15 mouse cellular contexts compared by ENCODE assay signal in the genomic region with DNA sequence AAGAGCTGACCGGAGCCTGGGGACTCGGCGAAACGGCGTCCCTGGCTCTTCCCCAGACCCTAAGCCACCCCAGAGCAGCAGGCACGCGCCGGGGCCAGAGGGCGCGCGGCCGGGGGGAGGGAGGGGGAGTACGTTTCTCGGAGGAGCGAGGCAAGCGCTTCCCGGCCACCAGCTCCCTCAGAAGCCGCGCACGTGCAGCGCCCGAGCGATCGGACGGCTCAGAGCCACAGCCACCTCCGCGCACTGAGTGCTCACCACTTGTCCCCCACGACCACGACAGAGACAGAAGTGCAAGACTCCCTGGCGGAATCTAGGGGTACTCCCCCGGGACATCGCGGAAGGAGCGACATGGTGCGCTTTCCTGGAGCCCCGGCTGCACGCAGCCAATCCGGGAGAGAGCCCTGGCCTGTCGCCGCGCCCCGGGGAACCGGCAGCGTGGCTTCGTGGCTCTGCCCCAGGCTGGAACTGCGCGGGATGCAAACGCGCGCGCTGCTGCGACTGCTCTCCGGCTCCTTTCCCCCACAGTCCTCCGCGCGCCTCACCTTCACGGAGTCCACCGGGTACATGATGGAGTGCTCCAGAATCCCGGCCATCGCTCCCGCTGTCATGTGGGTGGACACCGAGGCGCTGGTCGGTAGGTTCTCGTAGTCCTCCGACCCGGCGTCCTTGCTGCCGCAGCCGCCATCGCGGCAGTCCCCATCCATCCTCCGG. TPM values are rescaled to one million over a fixed set of nuclear protein-coding genes. Genes with fewer than 3 reads are reported as not detected.
DNase-seq lines count a peak whose midpoint lies in the region; ATAC-seq and TF ChIP-seq lines count a peak whose summit lies in the region.
"Not testable (repeated sequence)": the region's sequence is repeated elsewhere in the genome, so short reads cannot be mapped to it uniquely, and the experiment has no call there.
"Had no signal": no experiment of that assay in that cellular context is flagged by ENCODE, and none has a peak within 500 bp of the region (broad histone marks: within the 10 kb centered on the region; RNA-seq: fewer than 3 reads in every experiment).

No protein-coding gene starts in this region.

- DNase-seq in hindbrain, postnatal 0 days (ENCODE audit: low spot score); limb, embryonic 11.5 days (ENCODE audit: low spot score); stomach, postnatal 0 days (ENCODE audit: low spot score): not testable (repeated sequence)

- TF ChIP-seq EP300 in stomach, postnatal 0 days (optimal IDR thresholded peaks at IDR 0.05), result not testable (repeated sequence)

- not testable (repeated sequence) for H3K27ac ChIP-seq in forebrain, embryonic 13.5 days; heart, embryonic 14.5 days (replicated peaks in 1 of 2; ENCODE audit: control insufficient read depth in 1 of 2, insufficient read depth in 1 of 2, low read depth in 2 of 2, low read length in 2 of 2); hindbrain, postnatal 0 days; limb, embryonic 11.5 days (replicated peaks; ENCODE audit: low read depth, low read length); lung, embryonic 16.5 days (ENCODE audit: low read length); midbrain, embryonic 16.5 days (ENCODE audit: low read length); stomach, postnatal 0 days (replicated peaks)

- not testable (repeated sequence) for H3K4me2 ChIP-seq in forebrain, embryonic 13.5 days; heart, embryonic 14.5 days (ENCODE audit: low read length); hindbrain, postnatal 0 days (ENCODE audit: low read depth, low read length); limb, embryonic 11.5 days (ENCODE audit: low read depth, severe bottlenecking); lung, embryonic 16.5 days (ENCODE audit: low read depth, low read length); midbrain, embryonic 16.5 days (ENCODE audit: low read length); stomach, postnatal 0 days (replicated peaks; ENCODE audit: low read depth)

- not testable (repeated sequence) for H3K4me1 ChIP-seq in forebrain, embryonic 13.5 days; heart, embryonic 14.5 days (ENCODE audit: control insufficient read depth in 2 of 2, insufficient read depth in 2 of 2, low read length in 2 of 2); hindbrain, postnatal 0 days (ENCODE audit: insufficient read depth, low read length); limb, embryonic 11.5 days (ENCODE audit: control insufficient read depth, insufficient read depth, low read length); lung, embryonic 16.5 days (replicated peaks; ENCODE audit: control insufficient read depth, insufficient read depth, low read length); midbrain, embryonic 16.5 days (ENCODE audit: control insufficient read depth, insufficient read depth, low read length); stomach, postnatal 0 days (replicated peaks; ENCODE audit: control insufficient read depth, insufficient read depth)

- not testable (repeated sequence) for H3K9ac ChIP-seq in forebrain, embryonic 13.5 days; heart, embryonic 14.5 days (ENCODE audit: low read length); hindbrain, postnatal 0 days (replicated peaks; ENCODE audit: low read length); limb, embryonic 11.5 days (ENCODE audit: low read length); lung, embryonic 16.5 days (ENCODE audit: low read length); midbrain, embryonic 16.5 days (ENCODE audit: low read depth, low read length); stomach, postnatal 0 days (ENCODE audit: low read length)

- H3K4me3 ChIP-seq in forebrain, embryonic 13.5 days; heart, embryonic 14.5 days (ENCODE audit: control insufficient read depth in 1 of 2, insufficient read depth in 1 of 2, low read depth in 1 of 2, low read length in 2 of 2); hindbrain, postnatal 0 days (ENCODE audit: low read length); limb, embryonic 11.5 days (ENCODE audit: low read depth, low read length); lung, embryonic 16.5 days (ENCODE audit: low read length); midbrain, embryonic 16.5 days (ENCODE audit: low read depth, low read length); stomach, postnatal 0 days (ENCODE audit: low read depth, low read length): not testable (repeated sequence)

- whole genome bisulfite sequencing in forebrain, embryonic 13.5 days, result no CpG with 5 or more reads among the region's 73 CpGs
- no CpG with 5 or more reads among the region's 73 CpGs for WGBS in heart, embryonic 14.5 days
- WGBS in hindbrain, postnatal 0 days, result no CpG with 5 or more reads among the region's 73 CpGs
- WGBS in limb, embryonic 11.5 days, result no CpG with 5 or more reads among the region's 73 CpGs
- WGBS in lung, embryonic 16.5 days, result no CpG with 5 or more reads among the region's 73 CpGs
- WGBS in midbrain, embryonic 16.5 days, result no CpG with 5 or more reads among the region's 73 CpGs
- WGBS in stomach, postnatal 0 days, result no CpG with 5 or more reads among the region's 73 CpGs

- H3K36me3 ChIP-seq in forebrain, embryonic 13.5 days (ENCODE audit: poor library complexity, severe bottlenecking); heart, embryonic 14.5 days (ENCODE audit: control insufficient read depth, insufficient read depth, low read length); hindbrain, postnatal 0 days (ENCODE audit: insufficient read depth, low read length); limb, embryonic 11.5 days (ENCODE audit: control insufficient read depth, insufficient read depth, low read length); lung, embryonic 16.5 days (ENCODE audit: control insufficient read depth, insufficient read depth, low read length); midbrain, embryonic 16.5 days (ENCODE audit: control insufficient read depth, insufficient read depth, low read length); stomach, postnatal 0 days (ENCODE audit: control insufficient read depth, insufficient read depth, low read length): not testable (repeated sequence)

- not testable (repeated sequence) for TF ChIP-seq CTCF in hindbrain, postnatal 0 days (IDR thresholded peaks at IDR 0.05; ENCODE audit: low read depth); stomach, postnatal 0 days (IDR thresholded peaks at IDR 0.05; ENCODE audit: low read depth)

- peak; percentile 55 for ATAC-seq in activated CD4-positive, CD25-positive, alpha-beta regulatory T cell, adult 4 months
- peak; percentile 71 for ATAC-seq in forebrain, embryonic 13.5 days
- ATAC-seq in heart, embryonic 14.5 days (ENCODE audit: insufficient number of reproducible peaks, insufficient read depth, low FRiP score, low read depth), result peak; percentile 41
- peak; percentile 68; the same call in 1 of the 2 replicates for ATAC-seq in hindbrain, postnatal 0 days
- peak; percentile 64 for ATAC-seq in limb, embryonic 11.5 days (ENCODE audit: insufficient number of reproducible peaks, low FRiP score, low TSS enrichment, low read depth)
- peak; percentile 55 for ATAC-seq in lung, embryonic 16.5 days (ENCODE audit: low read depth)
- ATAC-seq in midbrain, embryonic 16.5 days, result peak; percentile 88
- peak; percentile 46 for ATAC-seq in stomach, postnatal 0 days (ENCODE audit: low FRiP score, low TSS enrichment)

- not testable (repeated sequence) for H3K27me3 ChIP-seq in forebrain, embryonic 13.5 days; heart, embryonic 14.5 days (ENCODE audit: control insufficient read depth, insufficient read depth, low read length); hindbrain, postnatal 0 days (ENCODE audit: insufficient read depth, low read length); limb, embryonic 11.5 days (ENCODE audit: control insufficient read depth, insufficient read depth, low read length); lung, embryonic 16.5 days (ENCODE audit: control insufficient read depth, insufficient read depth, low read depth, low read length); midbrain, embryonic 16.5 days (ENCODE audit: control insufficient read depth, insufficient read depth, low read depth, low read length); stomach, postnatal 0 days (ENCODE audit: control insufficient read depth, insufficient read depth, low read length)

- H3K9me3 ChIP-seq in forebrain, embryonic 13.5 days (replicated peaks); heart, embryonic 14.5 days (ENCODE audit: control insufficient read depth, low read length); hindbrain, postnatal 0 days (ENCODE audit: low read length); limb, embryonic 11.5 days (ENCODE audit: control insufficient read depth, low read length); lung, embryonic 16.5 days (ENCODE audit: control insufficient read depth, low read length); midbrain, embryonic 16.5 days (replicated peaks; ENCODE audit: control insufficient read depth, low read length, poor library complexity, severe bottlenecking); stomach, postnatal 0 days (ENCODE audit: control insufficient read depth, low read length): not testable (repeated sequence)

RNA-seq across cellular contexts. Expression of a gene that starts 0.6 kb away (rescaled TPM):
- not detected for polyA plus RNA-seq in activated CD4-positive, CD25-positive, alpha-beta regulatory T cell, adult 4 months (2017; shearing (Covaris generic))
- polyA plus RNA-seq in forebrain, embryonic 13.5 days (2015; fragmentation: Nextera tagmentation; extraction: Ambion mirVana), result not detected in 2 replicates
- polyA plus RNA-seq in heart, embryonic 14.5 days (2014; fragmentation: Nextera tagmentation; extraction: Ambion mirVana), result not detected in 2 replicates
- not detected in 2 replicates for total RNA-seq in hindbrain, postnatal 0 days (2014; rRNA removed)
- polyA plus RNA-seq in hindbrain, postnatal 0 days (2015; fragmentation: Nextera tagmentation; extraction: Ambion mirVana), result not detected in 2 replicates
- not detected in 2 replicates for polyA plus RNA-seq in limb, embryonic 11.5 days (2014; fragmentation: Nextera tagmentation; extraction: Ambion mirVana)
- not detected in 2 replicates for polyA plus RNA-seq in lung, embryonic 16.5 days (2015; fragmentation: Nextera tagmentation; extraction: Ambion mirVana)
- polyA plus RNA-seq in midbrain, embryonic 16.5 days (2015; fragmentation: Nextera tagmentation; extraction: Ambion mirVana), result not detected in 2 replicates
- polyA plus RNA-seq in stomach, postnatal 0 days (2015; fragmentation: Nextera tagmentation; extraction: Ambion mirVana), result not detected in 2 replicates
- polyA plus RNA-seq: brain, embryonic 14.5 days; cerebellum, adult 2 months; liver, embryonic 13.5 days had no signal

RNA-seq across cellular contexts. Expression of a gene that starts 9.8 kb away (rescaled TPM):
- polyA plus RNA-seq in activated CD4-positive, CD25-positive, alpha-beta regulatory T cell, adult 4 months (2017; shearing (Covaris generic)), result not detected
- not detected in 2 replicates for polyA plus RNA-seq in forebrain, embryonic 13.5 days (2015; fragmentation: Nextera tagmentation; extraction: Ambion mirVana)
- not detected in 2 replicates for polyA plus RNA-seq in heart, embryonic 14.5 days (2014; fragmentation: Nextera tagmentation; extraction: Ambion mirVana)
- total RNA-seq in hindbrain, postnatal 0 days (2014; rRNA removed), result not detected in 2 replicates
- polyA plus RNA-seq in hindbrain, postnatal 0 days (2015; fragmentation: Nextera tagmentation; extraction: Ambion mirVana), result not detected in 2 replicates
- polyA plus RNA-seq in limb, embryonic 11.5 days (2014; fragmentation: Nextera tagmentation; extraction: Ambion mirVana), result not detected in 2 replicates
- not detected in 2 replicates for polyA plus RNA-seq in lung, embryonic 16.5 days (2015; fragmentation: Nextera tagmentation; extraction: Ambion mirVana)
- not detected in 2 replicates for polyA plus RNA-seq in midbrain, embryonic 16.5 days (2015; fragmentation: Nextera tagmentation; extraction: Ambion mirVana)
- not detected in 2 replicates for polyA plus RNA-seq in stomach, postnatal 0 days (2015; fragmentation: Nextera tagmentation; extraction: Ambion mirVana)
- total RNA-seq: adrenal gland, adult 2 months; gastrocnemius, adult 18-20 months; heart, adult 18-20 months; hematopoietic stem cell, adult 5-6 weeks had no signal
- polyA plus RNA-seq: adrenal gland, adult 2 months; brain, embryonic 14.5 days; cerebellum, adult 2 months; liver, embryonic 13.5 days had no signal

RNA-seq across cellular contexts. Expression of a gene that starts 52.6 kb away (rescaled TPM):
- polyA plus RNA-seq in activated CD4-positive, CD25-positive, alpha-beta regulatory T cell, adult 4 months (2017; shearing (Covaris generic)), result 1 to 10 TPM; 4.2 to 4.7 TPM
- 6.8 and 8.5 TPM in 2 replicates for polyA plus RNA-seq in forebrain, embryonic 13.5 days (2015; fragmentation: Nextera tagmentation; extraction: Ambion mirVana)
- 23.0 and 23.5 TPM in 2 replicates for polyA plus RNA-seq in heart, embryonic 14.5 days (2014; fragmentation: Nextera tagmentation; extraction: Ambion mirVana)
- total RNA-seq in hindbrain, postnatal 0 days (2014; rRNA removed), result 23.4 and 23.7 TPM in 2 replicates
- polyA plus RNA-seq in hindbrain, postnatal 0 days (2015; fragmentation: Nextera tagmentation; extraction: Ambion mirVana), result 14.8 and 14.9 TPM in 2 replicates
- polyA plus RNA-seq in limb, embryonic 11.5 days (2014; fragmentation: Nextera tagmentation; extraction: Ambion mirVana), result 7.9 and 8.3 TPM in 2 replicates
- 13.3 TPM in 2 replicates for polyA plus RNA-seq in lung, embryonic 16.5 days (2015; fragmentation: Nextera tagmentation; extraction: Ambion mirVana)
- polyA plus RNA-seq in midbrain, embryonic 16.5 days (2015; fragmentation: Nextera tagmentation; extraction: Ambion mirVana), result 13.1 and 14.5 TPM in 2 replicates
- polyA plus RNA-seq in stomach, postnatal 0 days (2015; fragmentation: Nextera tagmentation; extraction: Ambion mirVana), result 11.2 and 12.0 TPM in 2 replicates
